Mouse (Mus musculus) forebrain, embryonic 13.5 days (tissue): ENCODE measurements around the gene Cd1d1. TPM values are rescaled to one million over a fixed set of nuclear protein-coding genes. Genes with fewer than 3 reads are reported as not detected.
A peak's percentile ranks its signal among the peaks of the same experiment; 100 is the strongest.
"Not testable (repeated sequence)": the region's sequence is repeated elsewhere in the genome, so short reads cannot be mapped to it uniquely, and the experiment has no call there.

Experiments
- ATAC-seq: fragments of 200-750 bp; cut with Nextera tagmentation; 2 replicates; pipeline ENCODE4 v1.8.0; 2017
- H3K27ac ChIP-seq: fragments of 300-500 bp; sonication (generic); 2 replicates; pipeline ENCODE4 v1.5.1; 2015; ENCODE audit warnings: inconsistent platforms, mild to moderate bottlenecking, moderate library complexity
- H3K27me3 ChIP-seq: fragments of 300-500 bp; sonication (generic); 2 replicates; pipeline ENCODE4 v1.6.1; 2015; ENCODE audit warnings: mild to moderate bottlenecking, inconsistent platforms
- H3K36me3 ChIP-seq: fragments of 300-500 bp; sonication (generic); 2 replicates; pipeline ENCODE4 v1.6.1; 2015; ENCODE audit warnings: mild to moderate bottlenecking, inconsistent platforms; ENCODE audit not compliant: poor library complexity, severe bottlenecking
- H3K4me1 ChIP-seq: fragments of 300-500 bp; sonication (generic); 2 replicates; pipeline ENCODE4 v1.6.1; 2015; ENCODE audit warnings: inconsistent platforms
- H3K4me2 ChIP-seq: fragments of 300-500 bp; sonication (generic); 2 replicates; pipeline ENCODE4 v1.6.1; 2015; ENCODE audit warnings: inconsistent platforms, mild to moderate bottlenecking, moderate library complexity
- H3K4me3 ChIP-seq: fragments of 300-500 bp; sonication (generic); 2 replicates; pipeline ENCODE4 v1.5.1; 2015; ENCODE audit warnings: mild to moderate bottlenecking, inconsistent platforms
- H3K9ac ChIP-seq: fragments of 300-500 bp; sonication (generic); 2 replicates; pipeline ENCODE4 v1.6.1; 2015; ENCODE audit warnings: mild to moderate bottlenecking, inconsistent platforms
- H3K9me3 ChIP-seq: fragments of 300-500 bp; sonication (generic); replicated peaks from 2 replicates; pipeline ENCODE4 v1.6.1; 2016; ENCODE audit warnings: inconsistent platforms
- WGBS: fragments of 180-500 bp; shearing (Covaris S2); methylation state at CpG from one replicate; pipeline ENCODE4 v1.1.7; 2015; 5-methylcytosine and 5-hydroxymethylcytosine counted together
- polyA plus RNA-seq: library from polyadenylated mRNA; unstranded; fragments of >200 nt; fragmentation: Nextera tagmentation; extraction: Ambion mirVana; gene quantifications from 2 replicates; pipeline ENCODE4 v1.2.1, GENCODE M21; 2015

Gene Cd1d1
- polyA plus RNA-seq, 1 experiment from 2014 or later: 86.9 TPM

GRCm38 (mm10) chr3:87000051-87000450 lies 810 bp upstream of the Cd1d1 start:
- Histone ChIP-seq H3K4me2 (0 out of 2 replicates have a peak overlapping the region, but pooled peaks have one; percentile 62), H3K27ac (no peak overlapping the region)
- no peak for ATAC-seq

GRCm38 (mm10) chr3:86998433-86999414 lies 517 bp downstream of the Cd1d1 start:
- H3K9me3 ChIP-seq, H3K4me1 ChIP-seq, H3K27me3 ChIP-seq, H3K36me3 ChIP-seq: not testable (repeated sequence)
- Histone ChIP-seq H3K27ac (peak overlapping the region; percentile 89), H3K9ac (peak overlapping the region; percentile 80), H3K4me2 (peak overlapping the region; percentile 62), H3K4me3 (peak overlapping the region; percentile 60)
- peak; percentile 99 for ATAC-seq
- 3% methylated on average over 23 of the region's 24 CpGs for WGBS

More at GRCm38 (mm10) chr3:87000051-87000450, 810 bp upstream of the Cd1d1 start:
- peaks cover 5% of the 10 kb centered on the region for H3K4me1 ChIP-seq
- WGBS: 88% methylated on average over 12 of the region's 12 CpGs
- H3K27me3 ChIP-seq: 0 out of 2 replicates have a peak, but pooled peaks cover 3% of the 10 kb centered on the region
- H3K36me3 ChIP-seq: no peaks in the 10 kb centered on the region
- peak overlapping the region; percentile 80; the same call in 1 of the 2 replicates for H3K9ac ChIP-seq
- H3K9me3 ChIP-seq: no peaks in the 10 kb centered on the region
- no peak overlapping the region for H3K4me3 ChIP-seq

- Histone ChIP-seq H3K27ac (no peak overlapping the region), H3K9me3 (no peaks in the 10 kb centered on the region), H3K36me3 (no peaks in the 10 kb centered on the region), H3K9ac (no peak overlapping the region), H3K27me3 (0 out of 2 replicates have a peak, but pooled peaks cover 3% of the 10 kb centered on the region), H3K4me1 (peaks cover 5% of the 10 kb centered on the region), H3K4me2 (no peak overlapping the region), H3K4me3 (no peak overlapping the region)
- no peak for ATAC-seq
- 92% methylated on average over 4 of the region's 4 CpGs for WGBS
Measured at GRCm38 (mm10) chr3:86996111-86996510, 3.1 kb downstream of the Cd1d1 start.

GRCm38 (mm10) chr3:86995381-86995780 lies 3.9 kb downstream of the Cd1d1 start:
- Histone ChIP-seq H3K9me3 (no peaks in the 10 kb centered on the region), H3K27ac (no peak overlapping the region), H3K4me1 (peaks cover 5% of the 10 kb centered on the region), H3K9ac (no peak overlapping the region), H3K27me3 (0 out of 2 replicates have a peak, but pooled peaks cover 1% of the 10 kb centered on the region), H3K4me3 (no peak overlapping the region), H3K4me2 (no peak overlapping the region), H3K36me3 (no peaks in the 10 kb centered on the region)
- WGBS: 83% methylated on average over 1 of the region's 1 CpGs
- ATAC-seq: no peak

GRCm38 (mm10) chr3:86986969-86987368 lies 12.3 kb downstream of the Cd1d1 start:
- not testable (repeated sequence) for H3K27ac ChIP-seq, H3K4me1 ChIP-seq, H3K27me3 ChIP-seq, H3K36me3 ChIP-seq, H3K9me3 ChIP-seq
- H3K4me2 ChIP-seq: peak overlapping the region; percentile 62
- peak overlapping the region; percentile 43 for H3K9ac ChIP-seq
- H3K4me3 ChIP-seq: peak overlapping the region; percentile 35
- ATAC-seq: peak; percentile 50; the same call in 1 of the 2 replicates
- WGBS: 32% methylated on average over 6 of the region's 6 CpGs

- peak; percentile 53; the same call in 1 of the 2 replicates for ATAC-seq
- H3K9ac ChIP-seq: peak overlapping the region; percentile 43
- peak overlapping the region; percentile 62 for H3K4me2 ChIP-seq
- 7% methylated on average over 12 of the region's 12 CpGs for WGBS
- no peaks in the 10 kb centered on the region for H3K9me3 ChIP-seq
- no peaks in the 10 kb centered on the region for H3K36me3 ChIP-seq
- peaks cover 4% of the 10 kb centered on the region for H3K4me1 ChIP-seq
- peak overlapping the region; percentile 35 for H3K4me3 ChIP-seq
- H3K27me3 ChIP-seq: no peaks in the 10 kb centered on the region
- H3K27ac ChIP-seq: no peak overlapping the region
Measured at GRCm38 (mm10) chr3:86986490-86986889, 12.8 kb downstream of the Cd1d1 start.

- H3K9me3 ChIP-seq: no peaks in the 10 kb centered on the region
- H3K27me3 ChIP-seq: no peaks in the 10 kb centered on the region
- no peak overlapping the region for H3K27ac ChIP-seq
- 91% methylated on average over 6 of the region's 6 CpGs for WGBS
- H3K36me3 ChIP-seq: no peaks in the 10 kb centered on the region
- peaks cover 4% of the 10 kb centered on the region for H3K4me1 ChIP-seq
- no peak for ATAC-seq
- H3K4me3 ChIP-seq: no peak overlapping the region
- H3K4me2 ChIP-seq: no peak overlapping the region
- no peak overlapping the region for H3K9ac ChIP-seq
Measured at GRCm38 (mm10) chr3:86983382-86983781, 15.9 kb downstream of the Cd1d1 start.

GRCm38 (mm10) chr3:86976546-86976945 lies 22.7 kb downstream of the Cd1d1 start:
- Histone ChIP-seq H3K4me1 (no peaks in the 10 kb centered on the region), H3K9me3 (no peaks in the 10 kb centered on the region), H3K4me3 (no peak overlapping the region), H3K4me2 (no peak overlapping the region), H3K27ac (no peak overlapping the region), H3K9ac (no peak overlapping the region), H3K36me3 (no peaks in the 10 kb centered on the region), H3K27me3 (no peaks in the 10 kb centered on the region)
- WGBS: 20% methylated on average over 8 of the region's 8 CpGs
- peak; percentile 72; the same call in 1 of the 2 replicates for ATAC-seq

- H3K9me3 ChIP-seq: no peaks in the 10 kb centered on the region
- 80% methylated on average over 2 of the region's 2 CpGs for WGBS
- no peaks in the 10 kb centered on the region for H3K27me3 ChIP-seq
- no peak for ATAC-seq
- H3K36me3 ChIP-seq: no peaks in the 10 kb centered on the region
- H3K4me3 ChIP-seq: no peak overlapping the region
- no peak overlapping the region for H3K9ac ChIP-seq
- H3K27ac ChIP-seq: no peak overlapping the region
- no peaks in the 10 kb centered on the region for H3K4me1 ChIP-seq
- H3K4me2 ChIP-seq: no peak overlapping the region
Measured at GRCm38 (mm10) chr3:86975150-86975549, 24.1 kb downstream of the Cd1d1 start.

GRCm38 (mm10) chr3:86962665-86963435 lies 36.4 kb downstream of the Cd1d1 start:
- H3K36me3 ChIP-seq: no peaks in the 10 kb centered on the region
- no peak overlapping the region for H3K27ac ChIP-seq
- no peaks in the 10 kb centered on the region for H3K27me3 ChIP-seq
- no peak overlapping the region for H3K4me2 ChIP-seq
- no peaks in the 10 kb centered on the region for H3K4me1 ChIP-seq
- no peak for ATAC-seq
- WGBS: 86% methylated on average over 17 of the region's 17 CpGs
- no peaks in the 10 kb centered on the region for H3K9me3 ChIP-seq
- H3K4me3 ChIP-seq: no peak overlapping the region
- no peak overlapping the region for H3K9ac ChIP-seq

- no peak overlapping the region for H3K4me3 ChIP-seq
- H3K4me2 ChIP-seq: no peak overlapping the region
- H3K36me3 ChIP-seq: no peaks in the 10 kb centered on the region
- H3K27me3 ChIP-seq: no peaks in the 10 kb centered on the region
- WGBS: 98% methylated on average over 2 of the region's 2 CpGs
- H3K9me3 ChIP-seq: no peaks in the 10 kb centered on the region
- no peaks in the 10 kb centered on the region for H3K4me1 ChIP-seq
- H3K9ac ChIP-seq: no peak overlapping the region
- H3K27ac ChIP-seq: no peak overlapping the region
- no peak for ATAC-seq
Measured at GRCm38 (mm10) chr3:86961395-86961669, 37.9 kb downstream of the Cd1d1 start.
